Mouse (Mus musculus): ENCODE measurements around the gene Ogfr. TPM values are rescaled to one million over a fixed set of nuclear protein-coding genes. Genes with fewer than 3 reads are reported as not detected.

Gene Ogfr
- total RNA-seq (2014; rRNA removed) = 121 and 126 TPM in 2 replicates
- polyA plus RNA-seq (2015; fragmentation: Nextera tagmentation; extraction: Ambion mirVana) = 82.1 and 82.4 TPM in 2 replicates

DNA sequence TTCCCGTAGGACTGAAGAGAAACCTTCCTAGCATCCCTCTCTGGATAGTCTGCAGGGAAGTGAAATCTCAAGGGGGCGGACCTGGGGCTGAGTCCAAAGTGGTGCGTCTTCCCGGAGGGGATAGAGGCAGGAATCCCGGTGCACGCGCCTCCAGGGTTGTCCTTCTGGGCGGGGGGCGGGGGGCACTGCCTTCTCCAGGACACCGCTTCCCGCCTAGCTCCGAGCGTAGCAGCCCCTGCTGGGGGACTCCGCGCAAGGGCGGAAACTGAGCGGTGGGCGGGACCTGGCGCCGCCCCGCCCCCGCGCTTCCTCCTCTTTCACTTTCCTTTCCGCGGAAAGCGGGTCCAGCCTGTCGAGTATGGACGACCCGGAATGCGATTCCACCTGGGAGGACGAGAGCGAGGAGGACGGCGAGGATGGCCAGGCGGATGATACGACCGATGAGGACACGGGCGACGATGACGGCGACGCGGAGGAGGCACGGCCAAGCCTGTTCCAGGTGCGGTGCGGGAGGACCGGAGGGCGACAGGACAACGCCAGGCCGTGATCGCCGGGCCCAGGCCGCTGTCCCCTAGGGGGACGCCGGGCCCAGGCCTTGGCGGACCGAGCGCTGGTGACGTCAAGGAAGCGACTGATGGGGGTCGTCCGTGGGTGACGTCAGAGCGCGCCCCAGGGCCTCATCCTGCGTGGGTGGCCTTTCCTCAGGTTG lies at the start of gene Ogfr:
Gene Ogfr (plus strand): TSS at position 123 of the 709 bp plus-strand sequence.
- Histone ChIP-seq H3K4me2 (ENCODE audit: low read depth, low read length, poor library complexity, severe bottlenecking) (peak within 1 kb of the TSS; percentile 88), H3K27ac (ENCODE audit: low read depth, low read length) (peak within 1 kb of the TSS; percentile 93), H3K9me3 (ENCODE audit: low read length) (no peaks in the 10 kb centered on the region), H3K9ac (replicated peaks; ENCODE audit: low read length, poor library complexity, severe bottlenecking) (peak within 1 kb of the TSS; percentile 92), H3K4me3 (ENCODE audit: low read depth, low read length) (peak within 1 kb of the TSS; percentile 85), H3K36me3 (ENCODE audit: insufficient read depth, low read length) (peaks cover 56% of the 10 kb centered on the region), H3K27me3 (ENCODE audit: insufficient read depth, low read length) (no peaks in the 10 kb centered on the region), H3K4me1 (ENCODE audit: insufficient read depth, low read length) (peaks cover 9% of the 10 kb centered on the region; the same call in 1 of the 2 replicates)
- DNase-seq (ENCODE audit: low spot score) (peak; percentile 85), ATAC-seq (ENCODE audit: low FRiP score) (peak; percentile 90)
- 0% methylated on average over 46 of the region's 67 CpGs for WGBS
- TF ChIP-seq CTCF (IDR thresholded peaks at IDR 0.05) = peak; percentile 38

DNA sequence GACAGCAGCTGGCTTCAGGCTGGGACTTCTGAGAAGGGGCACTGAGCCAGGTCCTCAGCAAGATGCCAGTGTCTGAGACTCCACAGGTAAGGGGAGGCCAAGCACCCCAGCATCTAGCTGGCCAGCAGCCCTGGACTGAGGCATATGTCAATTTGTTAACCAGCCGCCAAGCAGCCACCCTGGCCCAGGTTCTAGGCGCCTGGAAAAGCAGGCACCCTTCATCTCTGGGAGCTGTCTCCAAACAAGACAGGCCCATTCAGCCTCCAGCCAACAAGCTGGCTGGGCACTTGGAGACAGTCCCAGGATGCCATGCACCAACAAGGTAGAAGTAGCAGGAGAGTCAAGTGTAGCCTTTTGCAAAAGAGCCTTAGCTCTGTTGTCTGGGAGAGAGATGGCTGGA lies 45.4 kb upstream of the Ogfr start:
- DNase-seq (ENCODE audit: low spot score) = no peak
- no peak for ATAC-seq (ENCODE audit: low FRiP score)
- H3K4me3 ChIP-seq (ENCODE audit: low read depth, low read length) = no peak overlapping the region

DNA sequence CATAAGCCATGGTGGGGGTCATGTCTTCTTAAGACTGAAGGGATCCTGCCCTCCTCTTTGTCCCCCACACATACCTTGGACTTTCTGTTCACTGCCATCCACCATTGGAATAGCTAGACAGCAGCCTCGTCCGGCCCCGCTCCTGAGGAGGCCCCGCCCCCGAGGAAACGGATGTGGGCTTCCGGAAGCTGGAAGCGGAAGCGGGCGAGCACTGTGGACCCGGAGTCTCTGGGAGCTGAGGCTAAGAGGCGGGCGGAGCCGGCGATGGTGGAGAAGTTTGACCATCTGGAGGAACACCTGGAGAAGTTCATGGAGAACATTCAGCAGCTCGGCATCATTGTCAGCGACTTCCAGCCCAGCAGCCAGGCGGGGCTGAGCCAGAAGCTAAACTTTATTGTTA lies 44.0 kb upstream of the Ogfr start:
- Histone ChIP-seq H3K4me3 (ENCODE audit: low read depth, low read length) (no peak overlapping the region), H3K9ac (replicated peaks; ENCODE audit: low read length, poor library complexity, severe bottlenecking) (no peak overlapping the region), H3K27me3 (ENCODE audit: insufficient read depth, low read length) (no peaks in the 10 kb centered on the region), H3K9me3 (ENCODE audit: low read length) (no peaks in the 10 kb centered on the region), H3K4me1 (ENCODE audit: insufficient read depth, low read length) (peaks cover 5% of the 10 kb centered on the region; the same call in 1 of the 2 replicates), H3K36me3 (ENCODE audit: insufficient read depth, low read length) (no peaks in the 10 kb centered on the region; the same call in 1 of the 2 replicates), H3K4me2 (ENCODE audit: low read depth, low read length, poor library complexity, severe bottlenecking) (no peak overlapping the region), H3K27ac (ENCODE audit: low read depth, low read length) (no peak overlapping the region)
- DNase-seq (ENCODE audit: low spot score) = no peak
- 85% methylated on average over 18 of the region's 18 CpGs for WGBS
- no peak for TF ChIP-seq CTCF (IDR thresholded peaks at IDR 0.05)
- ATAC-seq (ENCODE audit: low FRiP score) = no peak

More for the DNA sequence above, 45.4 kb upstream of the Ogfr start:
- H3K4me2 ChIP-seq (ENCODE audit: low read depth, low read length, poor library complexity, severe bottlenecking) = no peak overlapping the region
- no peak overlapping the region for H3K9ac ChIP-seq (replicated peaks; ENCODE audit: low read length, poor library complexity, severe bottlenecking)
- no peaks in the 10 kb centered on the region for H3K9me3 ChIP-seq (ENCODE audit: low read length)
- no peak for TF ChIP-seq CTCF (IDR thresholded peaks at IDR 0.05)
- peaks cover 5% of the 10 kb centered on the region; the same call in 1 of the 2 replicates for H3K4me1 ChIP-seq (ENCODE audit: insufficient read depth, low read length)
- 73% methylated on average over 2 of the region's 2 CpGs for WGBS
- no peaks in the 10 kb centered on the region; the same call in 1 of the 2 replicates for H3K36me3 ChIP-seq (ENCODE audit: insufficient read depth, low read length)
- no peaks in the 10 kb centered on the region for H3K27me3 ChIP-seq (ENCODE audit: insufficient read depth, low read length)
- H3K27ac ChIP-seq (ENCODE audit: low read depth, low read length) = no peak overlapping the region

DNA sequence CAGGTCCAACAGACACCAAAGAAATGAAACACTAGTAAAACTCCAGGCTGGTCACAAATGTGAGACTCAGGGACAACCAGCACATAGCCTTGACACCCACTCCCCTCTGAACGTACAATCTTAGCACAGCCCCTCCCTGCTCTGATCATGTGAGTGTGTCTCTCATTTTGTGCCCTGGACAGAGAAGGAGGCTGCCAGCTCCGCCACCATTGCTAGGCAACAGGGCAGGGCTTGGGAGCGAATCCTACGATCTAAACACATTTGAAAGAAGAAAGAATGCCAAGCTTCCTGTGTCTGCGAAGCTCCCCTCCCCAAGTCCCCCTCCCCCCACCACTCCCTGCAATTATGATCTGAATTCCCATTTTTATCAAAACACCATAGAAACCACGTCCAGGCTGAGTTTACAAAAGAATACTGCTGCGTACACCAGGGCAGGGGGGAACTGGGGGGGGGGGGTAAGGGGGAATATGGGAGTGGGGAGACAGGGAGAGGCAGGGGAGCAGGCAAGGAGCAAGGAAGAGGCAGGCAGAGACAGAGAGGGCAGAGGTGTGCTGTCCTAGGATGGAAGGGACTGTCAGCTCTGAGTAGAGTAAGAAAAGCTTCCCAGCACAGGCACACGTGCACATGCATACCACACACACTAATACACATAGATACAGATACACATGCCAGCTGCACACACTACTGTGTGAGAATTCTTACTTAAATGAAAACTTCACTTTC lies 41.5 kb upstream of the Ogfr start:
- H3K4me1 ChIP-seq (ENCODE audit: insufficient read depth, low read length) = peaks cover 5% of the 10 kb centered on the region; the same call in 1 of the 2 replicates
- no peak overlapping the region for H3K27ac ChIP-seq (ENCODE audit: low read depth, low read length)
- peak overlapping the region; percentile 16 for H3K4me2 ChIP-seq (ENCODE audit: low read depth, low read length, poor library complexity, severe bottlenecking)
- 13% methylated on average over 8 of the region's 8 CpGs for WGBS
- TF ChIP-seq CTCF (IDR thresholded peaks at IDR 0.05) = no peak
- peak; percentile 64 for DNase-seq (ENCODE audit: low spot score)
- no peaks in the 10 kb centered on the region for H3K27me3 ChIP-seq (ENCODE audit: insufficient read depth, low read length)
- H3K9me3 ChIP-seq (ENCODE audit: low read length) = no peaks in the 10 kb centered on the region
- H3K4me3 ChIP-seq (ENCODE audit: low read depth, low read length) = no peak overlapping the region
- H3K9ac ChIP-seq (replicated peaks; ENCODE audit: low read length, poor library complexity, severe bottlenecking) = no peak overlapping the region
- ATAC-seq (ENCODE audit: low FRiP score) = peak; percentile 84
- no peaks in the 10 kb centered on the region; the same call in 1 of the 2 replicates for H3K36me3 ChIP-seq (ENCODE audit: insufficient read depth, low read length)

DNA sequence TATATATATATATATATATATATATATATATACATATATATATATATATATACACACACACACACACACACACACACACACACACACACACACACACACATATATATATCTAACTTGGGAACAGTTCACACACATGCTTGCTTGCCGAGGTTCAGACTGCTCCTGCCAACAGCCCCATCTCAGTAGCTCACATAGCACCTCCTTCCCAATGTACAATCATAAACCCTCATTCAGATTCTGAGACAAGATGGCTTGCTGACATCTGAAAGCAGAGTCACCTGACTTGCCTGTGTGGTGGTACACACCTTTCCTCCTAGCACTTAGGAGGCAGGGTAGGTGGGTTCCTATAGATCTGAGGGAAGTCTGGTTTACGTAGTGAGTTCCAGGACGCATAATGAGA lies 36.7 kb upstream of the Ogfr start:
- Histone ChIP-seq H3K4me3 (ENCODE audit: low read depth, low read length) (no peak overlapping the region), H3K36me3 (ENCODE audit: insufficient read depth, low read length) (no peaks in the 10 kb centered on the region), H3K27ac (ENCODE audit: low read depth, low read length) (no peak overlapping the region), H3K27me3 (ENCODE audit: insufficient read depth, low read length) (no peaks in the 10 kb centered on the region), H3K4me2 (ENCODE audit: low read depth, low read length, poor library complexity, severe bottlenecking) (no peak overlapping the region), H3K4me1 (ENCODE audit: insufficient read depth, low read length) (peaks cover 5% of the 10 kb centered on the region; the same call in 1 of the 2 replicates), H3K9ac (replicated peaks; ENCODE audit: low read length, poor library complexity, severe bottlenecking) (no peak overlapping the region), H3K9me3 (ENCODE audit: low read length) (no peaks in the 10 kb centered on the region)
- no peak for DNase-seq (ENCODE audit: low spot score)
- TF ChIP-seq CTCF (IDR thresholded peaks at IDR 0.05) = no peak
- ATAC-seq (ENCODE audit: low FRiP score) = no peak
- 87% methylated on average over 3 of the region's 3 CpGs for WGBS

DNA sequence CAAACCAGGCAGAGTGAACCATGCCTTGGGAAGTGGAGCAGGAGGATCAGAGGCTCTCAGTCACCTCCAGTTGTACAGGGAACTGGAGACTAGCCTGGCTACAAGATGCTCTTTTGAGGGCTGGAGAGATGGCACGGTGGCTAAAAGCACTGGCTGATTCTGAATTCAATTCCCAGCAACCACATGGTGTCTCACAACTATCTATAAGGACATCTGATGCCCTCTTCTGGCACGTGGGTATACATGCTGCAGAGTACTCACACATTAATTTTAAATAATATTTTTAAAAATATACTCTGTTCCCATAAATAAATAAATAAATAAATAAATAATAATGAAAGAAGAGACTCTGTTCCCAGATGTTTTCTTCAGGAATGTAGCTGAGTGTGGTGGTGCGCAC lies 33.8 kb upstream of the Ogfr start:
- Histone ChIP-seq H3K4me2 (ENCODE audit: low read depth, low read length, poor library complexity, severe bottlenecking) (no peak overlapping the region), H3K4me1 (ENCODE audit: insufficient read depth, low read length) (no peaks in the 10 kb centered on the region), H3K9ac (replicated peaks; ENCODE audit: low read length, poor library complexity, severe bottlenecking) (no peak overlapping the region), H3K4me3 (ENCODE audit: low read depth, low read length) (no peak overlapping the region), H3K27me3 (ENCODE audit: insufficient read depth, low read length) (no peaks in the 10 kb centered on the region), H3K36me3 (ENCODE audit: insufficient read depth, low read length) (no peaks in the 10 kb centered on the region), H3K9me3 (ENCODE audit: low read length) (no peaks in the 10 kb centered on the region), H3K27ac (ENCODE audit: low read depth, low read length) (no peak overlapping the region)
- peak; percentile 56 for TF ChIP-seq CTCF (IDR thresholded peaks at IDR 0.05)
- 43% methylated on average over 3 of the region's 3 CpGs for WGBS
- DNase-seq (ENCODE audit: low spot score) = peak; percentile 38
- no peak for ATAC-seq (ENCODE audit: low FRiP score)
